Mouse (Mus musculus) forebrain, embryonic 12.5 days (tissue): ENCODE results near the gene Gria1. TPM values are rescaled to one million over a fixed set of nuclear protein-coding genes. Genes with fewer than 3 reads are reported as not detected.
A peak's percentile ranks its signal among the peaks of the same experiment; 100 is the strongest.

ENCODE experiments used
- ATAC-seq: fragments of 200-750 bp; cut with Nextera tagmentation; 2 replicates; pipeline ENCODE4 v1.8.0; 2017; ENCODE audit warnings: moderate TSS enrichment; ENCODE audit not compliant: low FRiP score
- H3K27ac ChIP-seq: fragments of 300-500 bp; sonication (generic); 2 replicates; pipeline ENCODE4 v1.5.1; 2016; ENCODE audit warnings: mild to moderate bottlenecking
- H3K27me3 ChIP-seq: fragments of 300-500 bp; sonication (generic); 2 replicates; pipeline ENCODE4 v1.6.1; 2016; ENCODE audit warnings: mild to moderate bottlenecking
- H3K36me3 ChIP-seq: fragments of 300-500 bp; sonication (generic); replicated peaks from 2 replicates; pipeline ENCODE4 v1.6.1; 2016; ENCODE audit warnings: mild to moderate bottlenecking
- H3K4me1 ChIP-seq: fragments of 300-500 bp; sonication (generic); 2 replicates; pipeline ENCODE4 v1.6.1; 2016
- H3K4me2 ChIP-seq: fragments of 300-500 bp; sonication (generic); 2 replicates; pipeline ENCODE4 v1.6.1; 2016; ENCODE audit warnings: mild to moderate bottlenecking, moderate library complexity
- H3K4me3 ChIP-seq: fragments of 300-500 bp; sonication (generic); replicated peaks from 2 replicates; pipeline ENCODE4 v1.5.1; 2016; ENCODE audit warnings: mild to moderate bottlenecking
- H3K9ac ChIP-seq: fragments of 300-500 bp; sonication (generic); 2 replicates; pipeline ENCODE4 v1.6.1; 2016; ENCODE audit warnings: mild to moderate bottlenecking
- H3K9me3 ChIP-seq: fragments of 300-500 bp; sonication (generic); 2 replicates; pipeline ENCODE4 v1.6.1; 2016
- WGBS: fragments of 180-500 bp; shearing (Covaris S2); methylation state at CpG from one replicate; pipeline ENCODE4 v1.1.7; 2016; 5-methylcytosine and 5-hydroxymethylcytosine counted together
- polyA plus RNA-seq: library from polyadenylated mRNA; unstranded; fragments of >200 nt; fragmentation: Nextera tagmentation; extraction: Ambion mirVana; gene quantifications from 2 replicates; pipeline ENCODE4 v1.2.1, GENCODE M21; 2016

Gene Gria1
- polyA plus RNA-seq, 1 experiment from 2014 or later = 9.6 TPM

- WGBS = 72% methylated on average over 7 of the region's 7 CpGs
- H3K27me3 ChIP-seq = no peaks in the 10 kb centered on the region
- no peak overlapping the region for H3K27ac ChIP-seq
- H3K4me3 ChIP-seq = no peak overlapping the region
- H3K4me1 ChIP-seq = no peaks in the 10 kb centered on the region
- ATAC-seq = no peak
- H3K9ac ChIP-seq = no peak overlapping the region
- H3K9me3 ChIP-seq = no peaks in the 10 kb centered on the region
- H3K36me3 ChIP-seq = no peaks in the 10 kb centered on the region
- H3K4me2 ChIP-seq = no peak overlapping the region
Observed at GRCm38 (mm10) chr11:57250129-57250528, 238.9 kb downstream of the Gria1 start.

GRCm38 (mm10) chr11:57271687-57272086, 260.5 kb downstream of the Gria1 start:
- H3K4me3 ChIP-seq = no peak overlapping the region
- H3K9me3 ChIP-seq = no peaks in the 10 kb centered on the region
- no peaks in the 10 kb centered on the region for H3K4me1 ChIP-seq
- ATAC-seq = no peak
- no peak overlapping the region for H3K27ac ChIP-seq
- no peak overlapping the region for H3K9ac ChIP-seq
- no peak overlapping the region for H3K4me2 ChIP-seq
- WGBS = 91% methylated on average over 8 of the region's 8 CpGs
- no peaks in the 10 kb centered on the region for H3K27me3 ChIP-seq
- no peaks in the 10 kb centered on the region for H3K36me3 ChIP-seq

GRCm38 (mm10) chr11:57274687-57275086, 263.5 kb downstream of the Gria1 start:
- no peaks in the 10 kb centered on the region for H3K36me3 ChIP-seq
- no peaks in the 10 kb centered on the region for H3K27me3 ChIP-seq
- WGBS = 98% methylated on average over 4 of the region's 4 CpGs
- H3K27ac ChIP-seq = no peak overlapping the region
- H3K4me2 ChIP-seq = no peak overlapping the region
- H3K9ac ChIP-seq = no peak overlapping the region
- ATAC-seq = no peak
- H3K9me3 ChIP-seq = no peaks in the 10 kb centered on the region
- H3K4me3 ChIP-seq = no peak overlapping the region
- no peaks in the 10 kb centered on the region for H3K4me1 ChIP-seq

- H3K4me1 ChIP-seq = no peaks in the 10 kb centered on the region
- no peaks in the 10 kb centered on the region for H3K27me3 ChIP-seq
- no peak overlapping the region for H3K4me3 ChIP-seq
- WGBS = 72% methylated on average over 10 of the region's 10 CpGs
- no peak overlapping the region for H3K9ac ChIP-seq
- no peaks in the 10 kb centered on the region for H3K9me3 ChIP-seq
- no peak overlapping the region for H3K4me2 ChIP-seq
- H3K36me3 ChIP-seq = no peaks in the 10 kb centered on the region
- no peak for ATAC-seq
- no peak overlapping the region for H3K27ac ChIP-seq
Observed at GRCm38 (mm10) chr11:57278056-57278455, 266.9 kb downstream of the Gria1 start.

GRCm38 (mm10) chr11:57286119-57286518, 274.9 kb downstream of the Gria1 start:
- no peaks in the 10 kb centered on the region for H3K9me3 ChIP-seq
- WGBS = 76% methylated on average over 2 of the region's 2 CpGs

GRCm38 (mm10) chr11:57297376-57297775, 286.2 kb downstream of the Gria1 start:
- 98% methylated on average over 8 of the region's 8 CpGs for WGBS
- Histone ChIP-seq H3K27ac (0 out of 2 replicates have a peak overlapping the region, but pooled peaks have one; percentile 71), H3K9ac (no peak overlapping the region), H3K36me3 (no peaks in the 10 kb centered on the region), H3K4me3 (no peak overlapping the region), H3K27me3 (no peaks in the 10 kb centered on the region), H3K9me3 (no peaks in the 10 kb centered on the region), H3K4me1 (peaks cover 20% of the 10 kb centered on the region), H3K4me2 (no peak overlapping the region)
- ATAC-seq = no peak

More at GRCm38 (mm10) chr11:57286119-57286518, 274.9 kb downstream of the Gria1 start:
- H3K27ac ChIP-seq = no peak overlapping the region
- no peak overlapping the region for H3K9ac ChIP-seq
- no peaks in the 10 kb centered on the region for H3K27me3 ChIP-seq
- H3K4me3 ChIP-seq = no peak overlapping the region
- ATAC-seq = no peak
- H3K4me2 ChIP-seq = no peak overlapping the region
- no peaks in the 10 kb centered on the region for H3K4me1 ChIP-seq
- H3K36me3 ChIP-seq = no peaks in the 10 kb centered on the region

GRCm38 (mm10) chr11:57298263-57298662, 287.1 kb downstream of the Gria1 start:
- ATAC-seq = peak; percentile 90
- Histone ChIP-seq H3K36me3 (no peaks in the 10 kb centered on the region), H3K4me3 (no peak overlapping the region), H3K27ac (peak overlapping the region; percentile 71; the same call in 1 of the 2 replicates), H3K9ac (no peak overlapping the region), H3K4me2 (no peak overlapping the region), H3K4me1 (peaks cover 20% of the 10 kb centered on the region), H3K9me3 (no peaks in the 10 kb centered on the region), H3K27me3 (no peaks in the 10 kb centered on the region)
- 31% methylated on average over 2 of the region's 2 CpGs for WGBS

- Histone ChIP-seq H3K36me3 (no peaks in the 10 kb centered on the region), H3K4me1 (peaks cover 20% of the 10 kb centered on the region), H3K9me3 (no peaks in the 10 kb centered on the region), H3K4me2 (no peak overlapping the region), H3K9ac (no peak overlapping the region), H3K27me3 (no peaks in the 10 kb centered on the region), H3K4me3 (no peak overlapping the region), H3K27ac (peak overlapping the region; percentile 71; the same call in 1 of the 2 replicates)
- no peak for ATAC-seq
Observed at GRCm38 (mm10) chr11:57298665-57299064, 287.5 kb downstream of the Gria1 start.

GRCm38 (mm10) chr11:57303602-57304001, 292.4 kb downstream of the Gria1 start:
- no peaks in the 10 kb centered on the region for H3K27me3 ChIP-seq
- no peak overlapping the region for H3K9ac ChIP-seq
- peaks cover 7% of the 10 kb centered on the region; the same call in 1 of the 2 replicates for H3K4me1 ChIP-seq
- ATAC-seq = no peak
- H3K36me3 ChIP-seq = no peaks in the 10 kb centered on the region
- no peak overlapping the region for H3K4me3 ChIP-seq
- H3K27ac ChIP-seq = no peak overlapping the region
- no peak overlapping the region for H3K4me2 ChIP-seq
- H3K9me3 ChIP-seq = no peaks in the 10 kb centered on the region
- 100% methylated on average over 1 of the region's 1 CpGs for WGBS

GRCm38 (mm10) chr11:57306116-57306515, 294.9 kb downstream of the Gria1 start:
- 81% methylated on average over 2 of the region's 2 CpGs for WGBS
- Histone ChIP-seq H3K27ac (no peak overlapping the region), H3K36me3 (no peaks in the 10 kb centered on the region), H3K4me2 (no peak overlapping the region), H3K27me3 (no peaks in the 10 kb centered on the region), H3K9ac (no peak overlapping the region), H3K4me1 (no peaks in the 10 kb centered on the region), H3K9me3 (no peaks in the 10 kb centered on the region), H3K4me3 (no peak overlapping the region)
- ATAC-seq = no peak

- Histone ChIP-seq H3K9me3 (no peaks in the 10 kb centered on the region), H3K4me1 (no peaks in the 10 kb centered on the region), H3K4me3 (no peak overlapping the region), H3K9ac (no peak overlapping the region), H3K4me2 (no peak overlapping the region), H3K36me3 (no peaks in the 10 kb centered on the region), H3K27me3 (no peaks in the 10 kb centered on the region), H3K27ac (no peak overlapping the region)
- no peak for ATAC-seq
- WGBS = 97% methylated on average over 1 of the region's 1 CpGs
Observed at GRCm38 (mm10) chr11:57306892-57307291, 295.7 kb downstream of the Gria1 start.

GRCm38 (mm10) chr11:57317063-57317462, 305.9 kb downstream of the Gria1 start:
- Histone ChIP-seq H3K4me2 (no peak overlapping the region), H3K4me1 (peaks cover 17% of the 10 kb centered on the region), H3K9me3 (no peaks in the 10 kb centered on the region), H3K27me3 (no peaks in the 10 kb centered on the region), H3K9ac (no peak overlapping the region), H3K4me3 (no peak overlapping the region), H3K36me3 (no peaks in the 10 kb centered on the region), H3K27ac (no peak overlapping the region)
- ATAC-seq = no peak; the same call in 1 of the 2 replicates
- 43% methylated on average over 3 of the region's 3 CpGs for WGBS

- no peak overlapping the region for H3K4me3 ChIP-seq
- no peaks in the 10 kb centered on the region for H3K9me3 ChIP-seq
- no peak overlapping the region for H3K4me2 ChIP-seq
- WGBS = 82% methylated on average over 13 of the region's 13 CpGs
- H3K9ac ChIP-seq = no peak overlapping the region
- ATAC-seq = no peak
- H3K4me1 ChIP-seq = peaks cover 17% of the 10 kb centered on the region
- H3K27me3 ChIP-seq = no peaks in the 10 kb centered on the region
- no peak overlapping the region for H3K27ac ChIP-seq
- H3K36me3 ChIP-seq = no peaks in the 10 kb centered on the region
Observed at GRCm38 (mm10) chr11:57317478-57317877, 306.3 kb downstream of the Gria1 start.
